Mouse (Mus musculus): ENCODE results near the gene Fuz.
A peak's percentile ranks its signal among the peaks of the same experiment; 100 is the strongest.

- TF ChIP-seq USF1 (IDR thresholded peaks at IDR 0.05; ENCODE audit: low read depth), result no peak
- TF ChIP-seq CTCF (IDR thresholded peaks at IDR 0.05; ENCODE audit: control insufficient read depth, insufficient read depth, insufficient read length), result peak; percentile 12
- TF ChIP-seq MAX (IDR thresholded peaks at IDR 0.05), result no peak
- no peak for TF ChIP-seq MYOG (IDR thresholded peaks at IDR 0.05; ENCODE audit: control insufficient read depth, extremely low read depth, insufficient read length)
- TF ChIP-seq MYOD1 (IDR thresholded peaks at IDR 0.05; ENCODE audit: control insufficient read depth, insufficient read length, low read depth), result no peak
These were observed at the start of gene Fuz for GRCm38 (mm10) chr7:44895593-44896434.

All from C2C12 (cell line).